Mouse (Mus musculus) forebrain, embryonic 10.5 days (tissue): ENCODE data around the gene Hsh2d. TPM values are rescaled to one million over a fixed set of nuclear protein-coding genes. Genes with fewer than 3 reads are reported as not detected.

Source experiments
- DNase-seq: peaks from one replicate; pipeline ENCODE4 v3.0.0-alpha.2; 2017; ENCODE audit warnings: low spot score; ENCODE audit errors: extremely low spot score
- H3K27ac ChIP-seq: fragments of 300-500 bp; sonication (generic); 2 replicates; pipeline ENCODE4 v1.5.1; 2016; ENCODE audit warnings: mild to moderate bottlenecking
- H3K27me3 ChIP-seq: fragments of 300-500 bp; sonication (generic); 2 replicates; pipeline ENCODE4 v1.6.1; 2016; ENCODE audit warnings: mild to moderate bottlenecking; ENCODE audit not compliant: poor library complexity, severe bottlenecking
- H3K36me3 ChIP-seq: fragments of 300-500 bp; sonication (generic); replicated peaks from 2 replicates; pipeline ENCODE4 v1.6.1; 2016; ENCODE audit warnings: mild to moderate bottlenecking, moderate library complexity
- H3K4me1 ChIP-seq: fragments of 300-500 bp; sonication (generic); 2 replicates; pipeline ENCODE4 v1.6.1; 2016
- H3K4me3 ChIP-seq: fragments of 300-500 bp; sonication (generic); 2 replicates; pipeline ENCODE4 v1.5.1; 2016; ENCODE audit warnings: mild to moderate bottlenecking, moderate library complexity
- H3K9me3 ChIP-seq: fragments of 300-500 bp; sonication (generic); 2 replicates; pipeline ENCODE4 v1.6.1; 2016; ENCODE audit warnings: mild to moderate bottlenecking, moderate library complexity
- WGBS: fragments of 180-500 bp; shearing (Covaris S2); methylation state at CpG from one replicate; pipeline ENCODE4 v1.1.7; 2016; 5-methylcytosine and 5-hydroxymethylcytosine counted together
- polyA plus RNA-seq: library from polyadenylated mRNA; unstranded; fragments of >200 nt; fragmentation: Nextera tagmentation; extraction: Ambion mirVana; gene quantifications from 2 replicates; pipeline ENCODE4 v1.2.1, GENCODE M21; 2016

Hsh2d gene
- polyA plus RNA-seq, 1 experiment from 2014 or later: 0.07 TPM

- WGBS: under 1% methylated on average over 82 of the region's 82 CpGs
- Histone ChIP-seq H3K4me1 (peaks cover 24% of the 10 kb centered on the region), H3K27me3 (no peaks in the 10 kb centered on the region), H3K9me3 (no peaks in the 10 kb centered on the region), H3K4me3 (peak within 1 kb of the TSS; percentile 98), H3K27ac (peak within 1 kb of the TSS; percentile 93), H3K36me3 (peaks cover 30% of the 10 kb centered on the region)
- peak; percentile 99 for DNase-seq
These were observed 28.4 kb upstream of the Hsh2d start, which contains the start of gene Rab8a for GRCm38 (mm10) chr8:72160707-72161697. Gene Rab8a (plus strand): TSS chr8:72161200.

GRCm38 (mm10) chr8:72162821-72163220 is 26.6 kb upstream of the Hsh2d start:
- peaks cover 24% of the 10 kb centered on the region for H3K4me1 ChIP-seq
- no peaks in the 10 kb centered on the region for H3K27me3 ChIP-seq
- H3K9me3 ChIP-seq: no peaks in the 10 kb centered on the region
- H3K36me3 ChIP-seq: peaks cover 45% of the 10 kb centered on the region
- no peak for DNase-seq
- peak overlapping the region; percentile 98; the same call in 1 of the 2 replicates for H3K4me3 ChIP-seq
- no peak overlapping the region for H3K27ac ChIP-seq

- H3K27ac ChIP-seq: no peak overlapping the region
- no peak overlapping the region for H3K4me3 ChIP-seq
- peaks cover 96% of the 10 kb centered on the region for H3K36me3 ChIP-seq
- no peaks in the 10 kb centered on the region for H3K9me3 ChIP-seq
- 89% methylated on average over 3 of the region's 3 CpGs for WGBS
- no peaks in the 10 kb centered on the region for H3K4me1 ChIP-seq
- no peak for DNase-seq
- H3K27me3 ChIP-seq: no peaks in the 10 kb centered on the region
These were observed 20.3 kb upstream of the Hsh2d start for GRCm38 (mm10) chr8:72169098-72169668.

GRCm38 (mm10) chr8:72169681-72170249 is 19.7 kb upstream of the Hsh2d start:
- H3K36me3 ChIP-seq: peaks cover 96% of the 10 kb centered on the region
- 80% methylated on average over 3 of the region's 3 CpGs for WGBS
- no peak for DNase-seq
- H3K27ac ChIP-seq: no peak overlapping the region
- H3K4me1 ChIP-seq: no peaks in the 10 kb centered on the region
- H3K27me3 ChIP-seq: no peaks in the 10 kb centered on the region
- no peak overlapping the region for H3K4me3 ChIP-seq
- H3K9me3 ChIP-seq: no peaks in the 10 kb centered on the region

- Histone ChIP-seq H3K4me3 (no peak overlapping the region), H3K9me3 (no peaks in the 10 kb centered on the region), H3K4me1 (no peaks in the 10 kb centered on the region), H3K27me3 (no peaks in the 10 kb centered on the region), H3K27ac (no peak overlapping the region), H3K36me3 (peaks cover 98% of the 10 kb centered on the region)
- peak; percentile 55 for DNase-seq
- WGBS: 65% methylated on average over 5 of the region's 5 CpGs
These were observed 12.0 kb upstream of the Hsh2d start for GRCm38 (mm10) chr8:72177346-72177925.

GRCm38 (mm10) chr8:72183554-72184202 is 5.8 kb upstream of the Hsh2d start:
- no peak for DNase-seq
- H3K4me1 ChIP-seq: no peaks in the 10 kb centered on the region
- H3K9me3 ChIP-seq: no peaks in the 10 kb centered on the region
- H3K36me3 ChIP-seq: peaks cover 37% of the 10 kb centered on the region
- H3K27me3 ChIP-seq: no peaks in the 10 kb centered on the region
- no peak overlapping the region for H3K27ac ChIP-seq
- 93% methylated on average over 2 of the region's 2 CpGs for WGBS
- H3K4me3 ChIP-seq: no peak overlapping the region

GRCm38 (mm10) chr8:72187793-72188331 is 1.6 kb upstream of the Hsh2d start:
- DNase-seq: no peak
- H3K4me1 ChIP-seq: no peaks in the 10 kb centered on the region
- H3K4me3 ChIP-seq: no peak overlapping the region
- WGBS: 89% methylated on average over 2 of the region's 2 CpGs
- no peaks in the 10 kb centered on the region for H3K9me3 ChIP-seq
- H3K27ac ChIP-seq: no peak overlapping the region
- H3K27me3 ChIP-seq: no peaks in the 10 kb centered on the region
- no peaks in the 10 kb centered on the region for H3K36me3 ChIP-seq

- H3K9me3 ChIP-seq: no peaks in the 10 kb centered on the region
- no peaks in the 10 kb centered on the region for H3K36me3 ChIP-seq
- H3K27me3 ChIP-seq: no peaks in the 10 kb centered on the region
- H3K27ac ChIP-seq: no peak overlapping the region
- no peak for DNase-seq
- WGBS: 82% methylated on average over 2 of the region's 2 CpGs
- no peak overlapping the region for H3K4me3 ChIP-seq
- no peaks in the 10 kb centered on the region for H3K4me1 ChIP-seq
These were observed 739 bp downstream of the Hsh2d start for GRCm38 (mm10) chr8:72190215-72190539.

- no peaks in the 10 kb centered on the region for H3K27me3 ChIP-seq
- H3K27ac ChIP-seq: no peak overlapping the region
- no peak for DNase-seq
- H3K9me3 ChIP-seq: no peaks in the 10 kb centered on the region
- H3K4me3 ChIP-seq: no peak overlapping the region
- no peaks in the 10 kb centered on the region for H3K36me3 ChIP-seq
- no peaks in the 10 kb centered on the region for H3K4me1 ChIP-seq
These were observed 2.6 kb downstream of the Hsh2d start for GRCm38 (mm10) chr8:72192065-72192464.

GRCm38 (mm10) chr8:72197997-72198396 is 8.6 kb downstream of the Hsh2d start:
- no peak overlapping the region for H3K27ac ChIP-seq
- H3K36me3 ChIP-seq: no peaks in the 10 kb centered on the region
- 68% methylated on average over 8 of the region's 8 CpGs for WGBS
- H3K4me1 ChIP-seq: no peaks in the 10 kb centered on the region
- no peak overlapping the region for H3K4me3 ChIP-seq
- no peaks in the 10 kb centered on the region for H3K27me3 ChIP-seq
- no peak for DNase-seq
- peaks cover 28% of the 10 kb centered on the region for H3K9me3 ChIP-seq

GRCm38 (mm10) chr8:72208582-72208981 is 19.1 kb downstream of the Hsh2d start:
- 68% methylated on average over 1 of the region's 1 CpGs for WGBS
- Histone ChIP-seq H3K4me1 (no peaks in the 10 kb centered on the region), H3K27me3 (no peaks in the 10 kb centered on the region), H3K9me3 (peaks cover 16% of the 10 kb centered on the region), H3K36me3 (no peaks in the 10 kb centered on the region), H3K4me3 (no peak overlapping the region), H3K27ac (no peak overlapping the region)
- no peak for DNase-seq

- DNase-seq: no peak
- H3K36me3 ChIP-seq: no peaks in the 10 kb centered on the region
- no peak overlapping the region for H3K4me3 ChIP-seq
- H3K9me3 ChIP-seq: 0 out of 2 replicates have a peak, but pooled peaks cover 3% of the 10 kb centered on the region
- H3K27me3 ChIP-seq: no peaks in the 10 kb centered on the region
- H3K4me1 ChIP-seq: no peaks in the 10 kb centered on the region
- 74% methylated on average over 4 of the region's 4 CpGs for WGBS
- no peak overlapping the region for H3K27ac ChIP-seq
These were observed 20.8 kb downstream of the Hsh2d start for GRCm38 (mm10) chr8:72210222-72210621.
